Mouse (Mus musculus) MEL (cell line): ENCODE data around the gene Gm20388.

ENCODE experiments used
- CTCF ChIP-seq, 3 experiments: IDR thresholded peaks in 2 of 3; conservative IDR thresholded peaks in 1 of 3; 2 replicates each; pipeline ENCODE4 v1.5.1; 2011 to 2012; ENCODE audit warnings: low read length in 3 of 3, low read depth in 2 of 3, mild to moderate bottlenecking in 2 of 3, improper control_type of control experiment in 1 of 3, inconsistent platforms in 1 of 3, mixed read lengths in 1 of 3, moderate library complexity in 1 of 3; ENCODE audit not compliant: control insufficient read depth in 1 of 3, insufficient read depth in 1 of 3, poor library complexity in 1 of 3, severe bottlenecking in 1 of 3
- EP300 ChIP-seq, 2 experiments: IDR thresholded peaks; 2 replicates each; pipeline ENCODE4 v1.6.1; 2011; ENCODE audit warnings: improper control_type of control experiment in 2 of 2, low read length in 2 of 2, low read depth in 1 of 2, mild to moderate bottlenecking in 1 of 2
- GABPA ChIP-seq: IDR thresholded peaks from 2 replicates; pipeline ENCODE4 v1.6.1; 2012; ENCODE audit warnings: low read depth, mild to moderate bottlenecking, inconsistent platforms, low read length, improper control_type of control experiment, moderate library complexity
- GATA1 ChIP-seq: IDR thresholded peaks from 2 replicates; pipeline ENCODE4 v1.6.1; 2011; ENCODE audit warnings: low read depth, low read length, improper control_type of control experiment
- MAX ChIP-seq: IDR thresholded peaks from 2 replicates; pipeline ENCODE4 v1.6.1; 2011; ENCODE audit warnings: low read length, improper control_type of control experiment
- NRF1 ChIP-seq: IDR thresholded peaks from 2 replicates; pipeline ENCODE4 v1.6.1; 2014; ENCODE audit warnings: low read depth, mild to moderate bottlenecking, inconsistent platforms, low read length, improper control_type of control experiment, moderate library complexity; ENCODE audit not compliant: poor library complexity, insufficient read depth, severe bottlenecking
- POLR2A ChIP-seq, 2 experiments: IDR thresholded peaks; 2 replicates each; pipeline ENCODE4 v1.6.1; 2011 to 2012; ENCODE audit warnings: low read length in 2 of 2, mild to moderate bottlenecking in 2 of 2, control low read depth in 1 of 2, improper control_type of control experiment in 1 of 2, low read depth in 1 of 2, moderate library complexity in 1 of 2; ENCODE audit not compliant: control insufficient read depth in 1 of 2, insufficient read depth in 1 of 2, poor library complexity in 1 of 2
- SIN3A ChIP-seq: IDR thresholded peaks from 2 replicates; pipeline ENCODE4 v1.6.1; 2012; ENCODE audit warnings: low read length, improper control_type of control experiment, inconsistent platforms
- USF1 ChIP-seq: IDR thresholded peaks from 2 replicates; pipeline ENCODE4 v1.6.1; 2014; ENCODE audit warnings: low read depth, mild to moderate bottlenecking, inconsistent platforms, low read length, improper control_type of control experiment, moderate library complexity
- USF2 ChIP-seq, 2 experiments: IDR thresholded peaks; 2 replicates each; pipeline ENCODE4 v1.6.1; 2011 to 2012; ENCODE audit warnings: improper control_type of control experiment in 2 of 2, low read length in 2 of 2, borderline replicate concordance in 1 of 2, inconsistent platforms in 1 of 2, low read depth in 1 of 2, mild to moderate bottlenecking in 1 of 2; ENCODE audit not compliant: insufficient read depth in 1 of 2
- ZC3H11A ChIP-seq: IDR thresholded peaks from 2 replicates; pipeline ENCODE4 v1.6.1; 2012; ENCODE audit warnings: low read depth, mild to moderate bottlenecking, inconsistent platforms, low read length, improper control_type of control experiment
- ZMIZ1 ChIP-seq: IDR thresholded peaks from 2 replicates; pipeline ENCODE4 v1.6.1; 2012; ENCODE audit warnings: low read depth, mild to moderate bottlenecking, inconsistent platforms, low read length, improper control_type of control experiment, moderate library complexity
- ZNF384 ChIP-seq: IDR thresholded peaks from 2 replicates; pipeline ENCODE4 v1.6.1; 2012; ENCODE audit warnings: low read depth, mild to moderate bottlenecking, inconsistent platforms, low read length, improper control_type of control experiment

DNA sequence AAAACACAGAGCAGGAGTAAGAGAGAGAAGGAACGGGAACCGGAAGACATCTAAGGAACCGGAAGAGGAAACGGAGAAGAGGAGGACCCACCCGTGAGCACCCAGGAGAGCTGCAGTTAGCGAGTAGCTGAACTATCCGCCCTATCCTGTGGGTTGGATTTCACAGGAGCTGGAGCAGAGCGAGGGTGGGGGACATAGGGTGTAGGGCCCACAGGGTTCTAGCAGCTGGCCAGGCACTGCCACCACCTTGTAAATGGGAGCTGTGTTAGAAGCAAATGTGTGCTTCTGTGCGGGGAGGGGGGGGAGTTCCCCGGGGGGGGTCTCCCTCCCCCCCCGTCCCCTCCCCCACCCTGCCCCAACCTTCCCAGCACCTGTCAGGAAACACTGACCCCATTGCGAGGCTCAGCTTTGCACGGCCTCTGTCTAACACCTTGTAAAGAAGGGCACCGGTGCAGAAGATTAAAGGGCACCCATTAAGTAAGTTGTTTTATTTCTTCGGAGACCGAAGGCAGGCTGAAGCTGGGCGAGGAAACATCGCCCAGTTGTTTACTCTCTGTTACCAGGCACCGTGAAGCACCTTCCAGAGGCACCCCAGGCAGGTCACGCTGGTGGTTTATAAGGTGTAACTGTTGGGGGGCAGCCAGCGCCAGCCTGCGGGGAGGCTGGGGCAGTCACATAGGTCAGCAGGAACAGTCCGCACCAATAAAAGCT is 1573.6 kb downstream of the Gm20388 start:
- TF ChIP-seq USF1 (no peak), ZC3H11A (no peak), USF2 (IDR thresholded peaks at IDR 0.05; ENCODE audit: borderline replicate concordance in 1 of 2, insufficient read depth in 1 of 2, low read depth in 1 of 2, low read length in 2 of 2) (no peak), CTCF (IDR thresholded peaks at IDR 0.05 in 2 of 3, conservative IDR thresholded peaks at IDR 0.05 in 1 of 3; ENCODE audit: control insufficient read depth in 1 of 3, insufficient read depth in 1 of 3, low read depth in 2 of 3, low read length in 3 of 3, poor library complexity in 1 of 3, severe bottlenecking in 1 of 3) (no peak), GABPA (no peak), GATA1 (no peak), NRF1 (no peak), ZNF384 (no peak), ZMIZ1 (no peak), POLR2A (IDR thresholded peaks at IDR 0.05; ENCODE audit: control insufficient read depth in 1 of 2, insufficient read depth in 1 of 2, low read depth in 1 of 2, low read length in 2 of 2, poor library complexity in 1 of 2) (no peak), SIN3A (no peak), MAX (no peak), EP300 (IDR thresholded peaks at IDR 0.05; ENCODE audit: low read depth in 1 of 2, low read length in 2 of 2) (no peak)
